Mouse (Mus musculus): ENCODE measurements around the gene Ifna11.

Ifna11 gene

DNA sequence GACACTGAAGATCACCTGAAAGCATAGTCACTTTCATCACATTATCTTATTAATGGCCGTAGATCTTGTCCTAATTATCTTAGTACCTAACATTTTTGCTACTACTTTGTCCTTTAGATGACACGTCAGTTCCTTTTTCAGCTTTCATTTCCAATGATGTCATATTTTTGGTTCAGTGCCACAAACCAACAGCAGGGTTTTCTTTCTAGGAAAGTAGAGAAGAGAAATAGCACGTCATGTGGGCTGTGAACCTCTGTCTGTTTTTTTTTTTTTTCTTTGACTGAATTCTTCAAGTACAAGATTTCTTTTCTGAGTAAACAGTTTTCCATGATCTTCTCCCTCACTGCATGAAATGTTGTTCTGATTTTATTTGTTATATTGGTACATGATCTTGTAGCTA, 20.3 kb downstream of the Ifna11 start:
- DNase-seq (ENCODE audit: low read depth): no peak

DNA sequence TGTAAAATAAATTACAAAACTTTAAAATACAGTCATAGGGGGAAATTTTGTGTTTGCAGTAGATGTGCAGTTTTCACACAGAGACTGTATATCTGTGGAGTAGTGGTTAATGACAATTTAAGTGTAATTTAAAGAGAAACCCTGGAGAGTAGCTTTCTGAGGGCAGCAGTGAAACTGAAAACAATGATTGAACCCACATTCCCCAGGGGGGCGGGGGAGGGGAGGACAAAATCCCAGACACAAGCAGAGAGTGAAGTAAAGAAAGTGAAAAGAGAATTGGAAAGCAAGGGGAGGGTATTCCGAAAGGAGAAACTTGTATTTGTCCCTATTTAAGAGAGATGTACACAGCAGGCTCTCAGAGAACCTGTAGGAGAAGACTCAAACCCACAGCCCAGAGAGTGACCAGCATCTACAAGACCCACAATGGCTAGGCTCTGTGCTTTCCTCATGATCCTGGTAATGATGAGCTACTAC, 21.7 kb downstream of the Ifna11 start, which contains the start of gene Ifna4:
Gene Ifna4, plus strand, starts transcription at position 424 of the 474 bp plus-strand sequence.
- no peak for DNase-seq (ENCODE audit: low read depth)

DNA sequence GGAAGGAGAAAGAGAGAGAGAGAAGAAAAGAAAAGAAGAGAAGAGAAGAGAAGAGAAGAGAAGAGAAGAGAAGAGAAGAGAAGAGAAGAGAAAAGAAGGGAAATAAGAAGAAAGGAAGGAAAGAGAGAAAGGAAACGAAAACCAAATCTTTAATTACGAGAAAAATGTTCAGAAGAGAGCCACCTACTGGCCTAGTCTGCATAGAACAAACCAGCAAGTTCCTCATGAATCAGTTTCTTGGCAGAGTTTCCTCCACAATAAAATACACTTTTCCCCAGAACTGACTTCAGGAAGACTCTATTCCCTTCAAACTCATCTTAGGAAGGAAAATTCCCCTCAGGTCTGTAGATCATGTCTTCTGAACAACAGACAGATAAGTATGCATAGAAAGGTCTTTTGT, 25.6 kb downstream of the Ifna11 start:
- DNase-seq (ENCODE audit: low read depth): no peak

DNA sequence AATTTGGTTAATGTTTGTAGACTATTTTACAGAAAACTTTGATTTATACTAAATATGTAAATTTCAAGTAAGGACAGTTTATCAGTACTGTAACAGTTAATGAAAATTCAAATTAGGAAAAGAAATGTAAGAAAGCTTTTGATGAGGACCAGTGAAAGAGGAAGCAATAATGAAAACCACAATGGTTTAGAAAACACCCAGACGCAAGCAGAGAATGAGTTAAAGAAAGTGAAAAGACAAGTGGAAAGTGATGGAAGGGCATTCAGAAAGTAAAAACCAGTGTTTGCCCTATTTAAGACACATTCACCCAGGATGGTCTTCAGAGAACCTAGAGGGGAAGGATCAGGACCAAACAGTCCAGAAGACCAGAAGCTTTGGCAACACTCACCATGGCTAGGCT, 29.9 kb downstream of the Ifna11 start, which contains the start of gene Ifna1:
Gene Ifna1, plus strand, starts transcription at position 390 of the 400 bp plus-strand sequence.
- no peak for DNase-seq (ENCODE audit: low read depth)

DNA sequence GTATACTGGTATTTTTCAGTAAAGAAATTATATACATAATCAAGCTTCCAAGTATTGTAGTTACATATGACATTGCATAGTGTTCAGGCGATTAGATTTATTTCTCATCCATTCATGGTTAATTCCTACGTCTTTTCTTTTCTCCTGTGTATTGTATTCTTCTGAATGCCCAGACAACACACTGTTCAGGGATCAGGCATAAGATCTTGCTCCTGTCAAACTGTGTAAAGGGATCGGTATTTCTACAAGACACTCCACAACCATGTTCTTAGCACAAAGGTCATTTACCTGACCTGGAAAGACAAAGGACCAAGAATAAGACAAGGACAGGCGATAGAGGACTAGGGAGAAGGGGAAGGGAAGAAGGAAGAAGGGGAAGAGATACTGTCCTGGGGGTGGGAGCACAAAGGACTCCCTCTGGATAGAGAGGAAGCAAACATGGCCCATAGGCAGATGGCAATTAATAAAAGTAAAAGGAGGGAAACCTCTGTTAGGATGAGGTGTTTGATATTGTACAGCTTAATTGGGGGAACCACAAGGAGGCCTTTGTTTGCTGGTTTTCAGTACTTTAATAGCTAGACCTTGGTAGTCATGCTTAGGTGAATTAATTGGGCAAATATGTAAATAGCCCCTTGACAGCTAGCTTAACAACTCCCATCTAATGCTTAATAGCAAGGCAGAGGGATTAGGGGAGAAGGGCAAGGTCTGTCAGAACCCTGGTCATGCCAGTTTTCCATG, 31.4 kb downstream of the Ifna11 start:
- DNase-seq (ENCODE audit: low read depth): no peak

DNA sequence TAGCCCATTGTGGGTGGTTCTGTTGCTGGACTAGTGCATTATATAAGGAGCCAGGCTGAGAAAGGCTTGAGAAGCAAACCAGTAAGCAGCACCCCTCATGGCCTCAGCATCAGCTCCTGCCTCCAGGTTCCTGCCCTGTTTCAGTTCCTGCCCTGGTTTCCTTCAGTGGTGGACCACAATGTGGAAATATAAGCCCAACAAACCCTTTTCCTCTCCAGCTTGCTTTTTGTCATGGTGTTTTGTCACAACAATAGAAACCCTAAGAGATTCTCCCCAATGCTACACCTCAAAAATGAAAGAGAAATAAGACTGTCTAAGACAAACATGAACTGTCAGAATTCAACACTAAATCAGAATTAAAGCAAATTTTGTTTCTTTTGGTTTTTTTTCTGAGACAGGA, 39.5 kb downstream of the Ifna11 start:
- no peak for DNase-seq (ENCODE audit: low read depth)

DNA sequence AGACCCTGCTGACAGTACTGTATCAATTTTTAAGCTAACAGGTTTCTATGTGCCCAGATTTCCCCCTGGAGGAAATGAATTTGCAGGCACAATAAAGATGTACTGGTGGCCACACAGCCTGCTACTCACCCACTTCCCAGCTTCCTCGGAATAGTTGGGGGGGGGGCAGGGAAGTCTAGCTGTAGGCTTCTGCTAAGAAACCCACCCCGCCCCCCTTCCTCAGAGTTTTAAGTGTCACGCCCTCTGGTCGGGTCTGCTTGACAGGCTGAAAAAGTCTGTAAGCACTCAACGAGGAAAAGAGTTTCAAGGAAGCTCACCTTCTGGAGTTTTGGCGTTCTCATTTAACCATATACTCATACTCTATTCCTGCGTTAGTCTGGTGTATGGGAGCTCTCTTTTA, 43.5 kb downstream of the Ifna11 start:
- no peak for DNase-seq (ENCODE audit: low read depth)

DNA sequence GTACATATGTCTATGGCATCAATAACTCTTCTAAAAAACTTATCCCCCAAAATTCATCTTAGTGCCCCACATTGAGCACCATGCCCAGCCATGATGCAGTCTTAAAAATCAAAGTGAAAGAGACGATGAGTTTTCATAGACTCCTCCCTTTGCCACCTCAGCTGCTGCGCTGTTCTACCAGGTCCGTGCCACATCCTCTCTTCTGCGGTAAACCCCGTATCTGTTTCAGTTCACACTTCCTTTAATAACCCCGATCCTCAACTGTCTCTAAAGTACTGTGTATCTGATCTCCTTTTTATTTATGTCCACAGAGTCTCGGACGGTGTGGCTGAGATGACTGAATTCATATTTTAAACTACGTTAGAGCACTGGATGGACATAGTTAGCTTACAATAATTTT, 44.8 kb downstream of the Ifna11 start:
- DNase-seq (ENCODE audit: low read depth): no peak

DNA sequence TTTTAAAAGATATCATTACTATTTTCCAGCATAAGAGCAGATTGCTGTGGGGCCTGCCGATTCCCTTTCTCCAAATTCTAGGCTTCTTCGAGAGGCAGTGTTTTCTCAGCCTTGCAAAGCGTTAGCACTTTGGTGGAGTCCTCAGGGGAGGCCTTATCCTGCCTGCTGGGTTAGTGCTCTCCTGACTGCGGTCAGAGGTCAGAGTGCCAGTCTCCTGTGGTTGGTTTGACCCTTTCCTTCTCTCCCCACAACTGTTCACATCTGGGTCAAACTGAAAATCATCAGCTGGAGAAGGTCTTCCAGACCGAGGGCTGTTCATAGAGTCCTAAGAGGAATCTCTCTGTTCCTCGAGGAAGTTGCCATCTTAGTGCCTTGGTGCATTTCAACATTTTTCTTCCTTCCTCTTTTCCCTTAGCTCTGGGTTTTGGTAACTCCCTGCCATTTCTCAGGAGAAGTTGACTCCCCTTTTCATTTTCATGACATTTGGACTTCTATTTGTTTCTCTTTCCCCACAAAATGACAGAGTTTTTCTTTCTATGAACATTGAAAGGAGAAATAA, 45.3 kb downstream of the Ifna11 start:
- DNase-seq (ENCODE audit: low read depth): no peak

DNA sequence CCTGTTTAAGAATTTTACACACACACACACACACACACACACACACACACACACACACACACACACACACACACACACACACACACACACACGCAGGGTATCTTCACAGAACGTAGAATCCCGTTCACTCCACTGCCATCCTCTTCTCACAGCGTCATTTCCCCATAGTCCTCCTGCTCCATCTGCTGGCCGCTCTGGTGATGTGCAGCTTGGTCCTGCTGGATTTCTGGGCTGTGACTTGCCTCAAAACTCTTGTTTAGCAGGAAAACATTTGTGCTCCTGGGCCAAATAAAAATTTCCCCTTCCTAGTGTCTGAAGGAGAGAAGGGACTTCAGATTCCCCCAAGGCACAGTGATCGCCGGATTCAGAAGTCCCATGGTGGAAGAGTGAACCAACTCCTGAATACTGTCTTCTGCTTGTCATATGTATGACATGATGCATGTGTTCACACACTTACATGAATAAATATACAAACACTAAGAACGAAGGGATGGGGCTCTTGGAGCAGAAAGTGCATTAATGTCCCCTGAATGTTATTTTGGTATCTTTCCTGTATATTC, 47.7 kb downstream of the Ifna11 start:
- peak; percentile 77 for DNase-seq (ENCODE audit: low read depth)

DNA sequence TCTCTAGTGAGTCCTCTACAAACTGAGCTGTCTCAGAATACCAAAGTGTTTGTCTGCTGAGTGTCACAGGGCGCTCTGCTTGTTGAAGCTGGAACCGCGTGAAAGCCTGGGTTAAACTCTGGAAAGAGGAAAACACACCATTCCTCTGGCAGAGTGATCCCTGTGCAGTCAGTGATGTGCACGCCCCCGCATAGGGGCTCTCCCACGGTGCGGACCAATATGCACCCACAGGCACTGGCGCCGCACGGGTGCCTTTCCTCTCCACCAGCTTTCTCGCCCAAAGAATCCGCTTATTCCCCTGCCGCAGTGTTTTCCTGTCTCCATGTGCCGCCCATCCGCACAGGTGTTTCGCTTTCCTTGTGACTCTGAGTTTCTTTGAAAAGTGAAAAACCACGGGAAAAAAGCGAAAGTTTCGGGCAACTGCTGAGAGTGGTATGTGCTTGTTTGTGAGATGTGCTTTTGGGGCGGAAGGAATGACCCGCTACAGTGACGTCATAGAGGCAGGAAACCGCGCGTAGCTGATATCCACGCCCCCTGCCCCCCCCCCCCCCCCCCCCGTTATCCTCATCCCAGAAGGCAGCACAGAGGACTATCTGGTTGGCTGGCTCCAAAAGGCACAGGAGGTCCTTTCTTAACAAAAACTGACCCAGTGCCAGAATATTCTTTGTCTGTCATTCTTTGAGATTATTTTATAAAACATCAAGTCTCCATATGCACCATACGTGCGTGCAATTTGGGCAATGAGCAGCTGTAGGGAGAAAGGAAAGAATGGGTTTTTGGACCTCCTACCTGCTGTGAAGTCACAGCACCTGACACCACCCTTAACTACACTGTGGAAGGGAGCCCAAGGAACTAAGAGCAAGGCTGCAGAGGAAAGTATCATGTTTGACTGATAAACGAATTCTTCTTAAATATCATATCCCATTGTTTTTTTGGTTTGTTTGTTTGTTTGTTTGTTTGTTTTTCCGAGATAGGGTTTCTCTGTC, 48.5 kb downstream of the Ifna11 start:
- DNase-seq (ENCODE audit: low read depth): peak; percentile 48

Data from c-Kit-positive CD71-positive TER-119-negative erythroid progenitor cells, embryonic 14.5 days (primary cell).